Mouse (Mus musculus) midbrain, embryonic 16.5 days (tissue): ENCODE measurements around the gene Rnpep. TPM values are rescaled to one million over a fixed set of nuclear protein-coding genes. Genes with fewer than 3 reads are reported as not detected.

ENCODE experiments used
- ATAC-seq: fragments of 200-750 bp; cut with Nextera tagmentation; 2 replicates; pipeline ENCODE4 v1.8.0; 2017; ENCODE audit warnings: moderate TSS enrichment
- H3K27ac ChIP-seq: fragments of 300-500 bp; sonication (generic); 2 replicates; pipeline ENCODE4 v1.5.1; 2014; ENCODE audit warnings: mild to moderate bottlenecking, low read length, mixed read lengths
- H3K27me3 ChIP-seq: fragments of 300-500 bp; sonication (generic); 2 replicates; pipeline ENCODE4 v1.6.1; 2014; ENCODE audit warnings: low read depth, low read length, mixed read lengths; ENCODE audit not compliant: control insufficient read depth, insufficient read depth
- H3K36me3 ChIP-seq: fragments of 300-500 bp; sonication (generic); 2 replicates; pipeline ENCODE4 v1.6.1; 2014; ENCODE audit warnings: mild to moderate bottlenecking, low read length, moderate library complexity, mixed read lengths; ENCODE audit not compliant: control insufficient read depth, insufficient read depth
- H3K4me1 ChIP-seq: fragments of 300-500 bp; sonication (generic); 2 replicates; pipeline ENCODE4 v1.6.1; 2014; ENCODE audit warnings: mild to moderate bottlenecking, low read length, mixed read lengths; ENCODE audit not compliant: control insufficient read depth, insufficient read depth
- H3K4me2 ChIP-seq: fragments of 300-500 bp; sonication (generic); 2 replicates; pipeline ENCODE4 v1.6.1; 2014; ENCODE audit warnings: mild to moderate bottlenecking, low read length, mixed read lengths
- H3K4me3 ChIP-seq: fragments of 300-500 bp; sonication (generic); 2 replicates; pipeline ENCODE4 v1.5.1; 2014; ENCODE audit warnings: low read depth, mild to moderate bottlenecking, low read length, moderate library complexity, mixed read lengths
- H3K9ac ChIP-seq: fragments of 300-500 bp; sonication (generic); 2 replicates; pipeline ENCODE4 v1.6.1; 2014; ENCODE audit warnings: low read depth, low read length, mixed read lengths
- H3K9me3 ChIP-seq: fragments of 300-500 bp; sonication (generic); replicated peaks from 2 replicates; pipeline ENCODE4 v1.6.1; 2014; ENCODE audit warnings: mild to moderate bottlenecking, low read length, mixed read lengths; ENCODE audit not compliant: control insufficient read depth, poor library complexity, severe bottlenecking
- WGBS: fragments of 180-500 bp; shearing (Covaris S2); extraction: QIAGEN DNeasy Blood & Tissue Kit; methylation state at CpG from one replicate; pipeline ENCODE4 v1.1.7; 2014; 5-methylcytosine and 5-hydroxymethylcytosine counted together
- polyA plus RNA-seq: library from polyadenylated mRNA; unstranded; fragments of >200 nt; fragmentation: Nextera tagmentation; extraction: Ambion mirVana; gene quantifications from 2 replicates; pipeline ENCODE4 v1.2.1, GENCODE M21; 2015

The Rnpep gene
- polyA plus RNA-seq, 1 experiment from 2014 or later: 102 TPM

- H3K4me3 ChIP-seq: no peak overlapping the region
- no peak overlapping the region for H3K4me2 ChIP-seq
- H3K27me3 ChIP-seq: no peaks in the 10 kb centered on the region
- peaks cover 41% of the 10 kb centered on the region for H3K36me3 ChIP-seq
- no peak overlapping the region for H3K9ac ChIP-seq
- H3K4me1 ChIP-seq: 0 out of 2 replicates have a peak, but pooled peaks cover 3% of the 10 kb centered on the region
- H3K9me3 ChIP-seq: no peaks in the 10 kb centered on the region
- H3K27ac ChIP-seq: no peak overlapping the region
- WGBS: 84% methylated on average over 9 of the region's 9 CpGs
- ATAC-seq: no peak
Measured at GRCm38 (mm10) chr1:135263316-135263715, 20.6 kb downstream of the Rnpep start.

DNA sequence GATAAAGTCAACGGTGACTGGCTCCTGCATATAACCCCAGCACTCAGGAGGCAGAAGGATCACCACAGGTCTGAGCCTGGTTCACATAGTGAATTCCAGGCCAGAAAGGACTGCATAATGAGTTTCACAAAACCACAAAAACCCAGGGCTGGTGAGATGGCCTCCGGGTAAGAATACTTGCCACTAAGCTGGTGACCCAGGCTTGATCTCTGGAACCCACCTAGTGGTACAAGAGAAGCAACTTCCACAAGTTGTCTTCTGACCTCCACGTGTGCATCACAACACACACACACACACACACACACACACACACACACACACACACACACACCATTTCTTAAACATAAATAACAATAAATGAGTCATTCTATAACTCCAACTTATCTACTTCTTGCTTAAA lies 21.6 kb downstream of the Rnpep start:
- WGBS: 93% methylated on average over 3 of the region's 3 CpGs
- Histone ChIP-seq H3K27me3 (no peaks in the 10 kb centered on the region), H3K9ac (no peak overlapping the region), H3K4me2 (no peak overlapping the region), H3K9me3 (no peaks in the 10 kb centered on the region), H3K36me3 (peaks cover 32% of the 10 kb centered on the region), H3K4me3 (no peak overlapping the region), H3K4me1 (0 out of 2 replicates have a peak, but pooled peaks cover 3% of the 10 kb centered on the region), H3K27ac (no peak overlapping the region)
- ATAC-seq: no peak

- H3K27me3 ChIP-seq: no peaks in the 10 kb centered on the region
- no peaks in the 10 kb centered on the region for H3K9me3 ChIP-seq
- WGBS: 72% methylated on average over 6 of the region's 6 CpGs
- H3K9ac ChIP-seq: no peak overlapping the region
- no peak for ATAC-seq
- H3K4me1 ChIP-seq: 0 out of 2 replicates have a peak, but pooled peaks cover 3% of the 10 kb centered on the region
- H3K27ac ChIP-seq: no peak overlapping the region
- no peak overlapping the region for H3K4me3 ChIP-seq
- peaks cover 20% of the 10 kb centered on the region for H3K36me3 ChIP-seq
- H3K4me2 ChIP-seq: no peak overlapping the region
Measured at GRCm38 (mm10) chr1:135260931-135261330, 23.0 kb downstream of the Rnpep start.

GRCm38 (mm10) chr1:135259128-135259436 lies 24.8 kb downstream of the Rnpep start:
- H3K27me3 ChIP-seq: no peaks in the 10 kb centered on the region
- peaks cover 6% of the 10 kb centered on the region for H3K36me3 ChIP-seq
- WGBS: under 1% methylated on average over 10 of the region's 10 CpGs
- no peak overlapping the region for H3K27ac ChIP-seq
- H3K9me3 ChIP-seq: no peaks in the 10 kb centered on the region
- peak overlapping the region; percentile 51 for H3K4me2 ChIP-seq
- H3K4me1 ChIP-seq: 0 out of 2 replicates have a peak, but pooled peaks cover 3% of the 10 kb centered on the region
- peak; percentile 79 for ATAC-seq
- H3K9ac ChIP-seq: peak overlapping the region; percentile 18; the same call in 1 of the 2 replicates
- peak overlapping the region; percentile 20; the same call in 1 of the 2 replicates for H3K4me3 ChIP-seq

DNA sequence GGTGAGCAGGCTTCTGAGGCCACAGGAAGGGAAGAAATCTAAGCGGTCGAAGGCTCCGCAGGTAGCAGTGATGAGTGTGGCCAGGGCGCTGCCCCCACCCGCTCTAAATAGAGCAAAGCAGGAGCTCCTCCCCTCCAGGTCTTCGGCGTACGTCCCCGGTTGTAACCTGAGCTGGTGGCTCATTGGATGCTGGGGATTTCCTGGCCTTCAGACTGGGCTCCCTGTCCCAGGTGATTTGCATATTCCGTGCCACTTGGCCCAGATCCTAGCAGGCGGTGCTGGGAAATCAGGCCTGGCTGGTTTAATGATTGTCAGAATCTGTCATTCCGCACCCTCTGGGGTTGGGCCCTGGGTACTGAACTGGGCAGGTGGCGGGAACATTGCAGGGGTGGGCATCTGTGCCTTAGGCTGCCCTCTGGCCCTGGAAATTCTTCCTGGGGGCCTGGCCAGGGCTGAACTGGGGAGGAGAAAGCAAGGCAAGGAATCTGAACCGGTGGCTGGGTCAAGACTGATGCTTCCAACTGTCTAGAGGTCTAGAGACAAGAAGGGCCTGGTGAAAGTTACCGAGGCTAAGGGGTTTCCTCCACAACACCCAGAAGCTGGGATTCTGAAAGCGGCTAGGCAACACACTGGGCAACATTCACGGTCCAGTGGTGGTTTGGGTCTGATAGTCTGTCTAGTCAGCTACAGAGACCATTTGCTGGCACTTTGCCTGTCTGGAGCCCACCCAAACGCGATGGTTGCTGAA lies 25.3 kb downstream of the Rnpep start, which contains the start of gene Elf3:
Gene Elf3, minus strand, starts transcription at position 189 of the 748 bp plus-strand sequence.
- Histone ChIP-seq H3K36me3 (peaks cover 6% of the 10 kb centered on the region), H3K27me3 (no peaks in the 10 kb centered on the region), H3K27ac (no peak within 1 kb of the TSS), H3K9me3 (no peaks in the 10 kb centered on the region), H3K4me1 (0 out of 2 replicates have a peak, but pooled peaks cover 3% of the 10 kb centered on the region), H3K4me2 (peak within 1 kb of the TSS; percentile 51), H3K4me3 (peak within 1 kb of the TSS; percentile 20; the same call in 1 of the 2 replicates), H3K9ac (peak within 1 kb of the TSS; percentile 18; the same call in 1 of the 2 replicates)
- 6% methylated on average over 19 of the region's 19 CpGs for WGBS
- ATAC-seq: peak; percentile 61

- H3K4me3 ChIP-seq: no peak overlapping the region
- H3K27me3 ChIP-seq: no peaks in the 10 kb centered on the region
- no peak overlapping the region for H3K9ac ChIP-seq
- H3K27ac ChIP-seq: no peak overlapping the region
- 0 out of 2 replicates have a peak, but pooled peaks cover 3% of the 10 kb centered on the region for H3K4me1 ChIP-seq
- no peaks in the 10 kb centered on the region for H3K9me3 ChIP-seq
- no peak overlapping the region for H3K4me2 ChIP-seq
- H3K36me3 ChIP-seq: no peaks in the 10 kb centered on the region
- WGBS: 75% methylated on average over 6 of the region's 6 CpGs
- no peak for ATAC-seq
Measured at GRCm38 (mm10) chr1:135256299-135256698, 27.6 kb downstream of the Rnpep start.

GRCm38 (mm10) chr1:135252854-135253253 lies 31.0 kb downstream of the Rnpep start:
- WGBS: 60% methylated on average over 4 of the region's 4 CpGs
- no peaks in the 10 kb centered on the region for H3K4me1 ChIP-seq
- H3K4me3 ChIP-seq: no peak overlapping the region
- H3K36me3 ChIP-seq: no peaks in the 10 kb centered on the region
- H3K27ac ChIP-seq: no peak overlapping the region
- H3K27me3 ChIP-seq: no peaks in the 10 kb centered on the region
- no peak overlapping the region for H3K4me2 ChIP-seq
- ATAC-seq: no peak
- H3K9ac ChIP-seq: no peak overlapping the region
- no peaks in the 10 kb centered on the region for H3K9me3 ChIP-seq

GRCm38 (mm10) chr1:135251405-135251804 lies 32.5 kb downstream of the Rnpep start:
- Histone ChIP-seq H3K9me3 (no peaks in the 10 kb centered on the region), H3K4me1 (no peaks in the 10 kb centered on the region), H3K27me3 (no peaks in the 10 kb centered on the region), H3K4me2 (no peak overlapping the region), H3K9ac (no peak overlapping the region), H3K27ac (no peak overlapping the region), H3K4me3 (no peak overlapping the region), H3K36me3 (no peaks in the 10 kb centered on the region)
- ATAC-seq: no peak
- WGBS: 90% methylated on average over 8 of the region's 8 CpGs

- WGBS: 78% methylated on average over 2 of the region's 3 CpGs
Measured at GRCm38 (mm10) chr1:135250706-135251105, 33.2 kb downstream of the Rnpep start.

More at GRCm38 (mm10) chr1:135250706-135251105, 33.2 kb downstream of the Rnpep start:
- Histone ChIP-seq H3K4me1 (no peaks in the 10 kb centered on the region), H3K36me3 (no peaks in the 10 kb centered on the region), H3K9me3 (no peaks in the 10 kb centered on the region), H3K4me3 (no peak overlapping the region), H3K4me2 (no peak overlapping the region), H3K27ac (no peak overlapping the region), H3K27me3 (no peaks in the 10 kb centered on the region), H3K9ac (no peak overlapping the region)
- ATAC-seq: no peak
